Mouse (Mus musculus): Measurements from ENCODE around the gene Tti1. TPM values are rescaled to one million over a fixed set of nuclear protein-coding genes. Genes with fewer than 3 reads are reported as not detected.

The Tti1 gene
- polyA plus RNA-seq, 1 experiment from 2014 or later: 17.5 TPM

GRCm38 (mm10) chr2:158050116-158050515, 21.9 kb upstream of the Tti1 start:
- Histone ChIP-seq H3K4me3 (ENCODE audit: low read depth, low read length) (no peak overlapping the region), H3K4me1 (ENCODE audit: control insufficient read depth, insufficient read depth, low read length) (no peaks in the 10 kb centered on the region), H3K27me3 (replicated peaks; ENCODE audit: control insufficient read depth, insufficient read depth, low read length) (no peaks in the 10 kb centered on the region), H3K9me3 (replicated peaks; ENCODE audit: control insufficient read depth, low read length) (no peaks in the 10 kb centered on the region), H3K9ac (ENCODE audit: low read length) (no peak overlapping the region), H3K4me2 (ENCODE audit: low read length) (no peak overlapping the region), H3K36me3 (ENCODE audit: control insufficient read depth, insufficient read depth, low read length) (peaks cover 54% of the 10 kb centered on the region), H3K27ac (ENCODE audit: low read depth, low read length) (no peak overlapping the region)
- no peak for DNase-seq (ENCODE audit: low spot score)
- 95% methylated on average over 8 of the region's 8 CpGs for WGBS
- ATAC-seq: no peak

GRCm38 (mm10) chr2:158048718-158049117, 20.5 kb upstream of the Tti1 start:
- H3K36me3 ChIP-seq (ENCODE audit: control insufficient read depth, insufficient read depth, low read length): peaks cover 60% of the 10 kb centered on the region
- WGBS: 98% methylated on average over 1 of the region's 1 CpGs
- H3K9me3 ChIP-seq (replicated peaks; ENCODE audit: control insufficient read depth, low read length): no peaks in the 10 kb centered on the region
- no peak overlapping the region for H3K9ac ChIP-seq (ENCODE audit: low read length)
- no peak overlapping the region for H3K4me3 ChIP-seq (ENCODE audit: low read depth, low read length)
- no peaks in the 10 kb centered on the region for H3K4me1 ChIP-seq (ENCODE audit: control insufficient read depth, insufficient read depth, low read length)
- ATAC-seq: no peak
- no peak for DNase-seq (ENCODE audit: low spot score)
- no peak overlapping the region for H3K4me2 ChIP-seq (ENCODE audit: low read length)
- no peak overlapping the region for H3K27ac ChIP-seq (ENCODE audit: low read depth, low read length)
- H3K27me3 ChIP-seq (replicated peaks; ENCODE audit: control insufficient read depth, insufficient read depth, low read length): no peaks in the 10 kb centered on the region

- no peak for ATAC-seq
- peaks cover 68% of the 10 kb centered on the region for H3K36me3 ChIP-seq (ENCODE audit: control insufficient read depth, insufficient read depth, low read length)
These were observed 19.7 kb upstream of the Tti1 start for GRCm38 (mm10) chr2:158047903-158048302.

GRCm38 (mm10) chr2:158046186-158046585, 18.0 kb upstream of the Tti1 start:
- no peaks in the 10 kb centered on the region for H3K27me3 ChIP-seq (replicated peaks; ENCODE audit: control insufficient read depth, insufficient read depth, low read length)
- H3K36me3 ChIP-seq (ENCODE audit: control insufficient read depth, insufficient read depth, low read length): peaks cover 71% of the 10 kb centered on the region
- no peak overlapping the region for H3K4me2 ChIP-seq (ENCODE audit: low read length)
- no peak overlapping the region for H3K27ac ChIP-seq (ENCODE audit: low read depth, low read length)
- no peak overlapping the region for H3K4me3 ChIP-seq (ENCODE audit: low read depth, low read length)
- DNase-seq (ENCODE audit: low spot score): no peak
- WGBS: 88% methylated on average over 4 of the region's 4 CpGs
- no peak for ATAC-seq
- no peaks in the 10 kb centered on the region for H3K9me3 ChIP-seq (replicated peaks; ENCODE audit: control insufficient read depth, low read length)
- H3K4me1 ChIP-seq (ENCODE audit: control insufficient read depth, insufficient read depth, low read length): no peaks in the 10 kb centered on the region
- H3K9ac ChIP-seq (ENCODE audit: low read length): no peak overlapping the region

More at GRCm38 (mm10) chr2:158047903-158048302, 19.7 kb upstream of the Tti1 start:
- 70% methylated on average over 3 of the region's 3 CpGs for WGBS
- Histone ChIP-seq H3K4me2 (ENCODE audit: low read length) (no peak overlapping the region), H3K27ac (ENCODE audit: low read depth, low read length) (no peak overlapping the region), H3K4me3 (ENCODE audit: low read depth, low read length) (no peak overlapping the region), H3K27me3 (replicated peaks; ENCODE audit: control insufficient read depth, insufficient read depth, low read length) (no peaks in the 10 kb centered on the region), H3K9me3 (replicated peaks; ENCODE audit: control insufficient read depth, low read length) (no peaks in the 10 kb centered on the region), H3K9ac (ENCODE audit: low read length) (no peak overlapping the region), H3K4me1 (ENCODE audit: control insufficient read depth, insufficient read depth, low read length) (no peaks in the 10 kb centered on the region)
- DNase-seq (ENCODE audit: low spot score): peak; percentile 65

GRCm38 (mm10) chr2:158043504-158043903, 15.3 kb upstream of the Tti1 start:
- H3K27ac ChIP-seq (ENCODE audit: low read depth, low read length): no peak overlapping the region
- no peaks in the 10 kb centered on the region for H3K9me3 ChIP-seq (replicated peaks; ENCODE audit: control insufficient read depth, low read length)
- no peak overlapping the region for H3K4me3 ChIP-seq (ENCODE audit: low read depth, low read length)
- no peak overlapping the region for H3K9ac ChIP-seq (ENCODE audit: low read length)
- no peak for DNase-seq (ENCODE audit: low spot score)
- 89% methylated on average over 8 of the region's 8 CpGs for WGBS
- no peaks in the 10 kb centered on the region for H3K27me3 ChIP-seq (replicated peaks; ENCODE audit: control insufficient read depth, insufficient read depth, low read length)
- no peak for ATAC-seq
- no peaks in the 10 kb centered on the region for H3K4me1 ChIP-seq (ENCODE audit: control insufficient read depth, insufficient read depth, low read length)
- H3K4me2 ChIP-seq (ENCODE audit: low read length): no peak overlapping the region
- peaks cover 71% of the 10 kb centered on the region for H3K36me3 ChIP-seq (ENCODE audit: control insufficient read depth, insufficient read depth, low read length)

GRCm38 (mm10) chr2:158040396-158040795, 12.2 kb upstream of the Tti1 start:
- ATAC-seq: no peak
- H3K9me3 ChIP-seq (replicated peaks; ENCODE audit: control insufficient read depth, low read length): no peaks in the 10 kb centered on the region
- H3K4me1 ChIP-seq (ENCODE audit: control insufficient read depth, insufficient read depth, low read length): no peaks in the 10 kb centered on the region
- peaks cover 69% of the 10 kb centered on the region for H3K36me3 ChIP-seq (ENCODE audit: control insufficient read depth, insufficient read depth, low read length)
- 85% methylated on average over 2 of the region's 2 CpGs for WGBS
- H3K4me3 ChIP-seq (ENCODE audit: low read depth, low read length): no peak overlapping the region
- H3K9ac ChIP-seq (ENCODE audit: low read length): no peak overlapping the region
- DNase-seq (ENCODE audit: low spot score): no peak
- H3K27me3 ChIP-seq (replicated peaks; ENCODE audit: control insufficient read depth, insufficient read depth, low read length): no peaks in the 10 kb centered on the region
- H3K4me2 ChIP-seq (ENCODE audit: low read length): no peak overlapping the region
- H3K27ac ChIP-seq (ENCODE audit: low read depth, low read length): no peak overlapping the region

- Histone ChIP-seq H3K4me2 (ENCODE audit: low read length) (no peak overlapping the region), H3K9ac (ENCODE audit: low read length) (no peak overlapping the region), H3K4me3 (ENCODE audit: low read depth, low read length) (no peak overlapping the region), H3K4me1 (ENCODE audit: control insufficient read depth, insufficient read depth, low read length) (no peaks in the 10 kb centered on the region), H3K36me3 (ENCODE audit: control insufficient read depth, insufficient read depth, low read length) (peaks cover 61% of the 10 kb centered on the region), H3K27ac (ENCODE audit: low read depth, low read length) (no peak overlapping the region), H3K9me3 (replicated peaks; ENCODE audit: control insufficient read depth, low read length) (no peaks in the 10 kb centered on the region), H3K27me3 (replicated peaks; ENCODE audit: control insufficient read depth, insufficient read depth, low read length) (no peaks in the 10 kb centered on the region)
- ATAC-seq: no peak
- WGBS: 78% methylated on average over 1 of the region's 1 CpGs
- DNase-seq (ENCODE audit: low spot score): no peak
These were observed 11.4 kb upstream of the Tti1 start for GRCm38 (mm10) chr2:158039662-158040061.

- H3K27ac ChIP-seq (ENCODE audit: low read depth, low read length): no peak overlapping the region
- ATAC-seq (no peak), DNase-seq (ENCODE audit: low spot score) (no peak)
- H3K36me3 ChIP-seq (ENCODE audit: control insufficient read depth, insufficient read depth, low read length): peaks cover 43% of the 10 kb centered on the region
- no peaks in the 10 kb centered on the region for H3K4me1 ChIP-seq (ENCODE audit: control insufficient read depth, insufficient read depth, low read length)
- H3K9ac ChIP-seq (ENCODE audit: low read length): no peak overlapping the region
- no peaks in the 10 kb centered on the region for H3K27me3 ChIP-seq (replicated peaks; ENCODE audit: control insufficient read depth, insufficient read depth, low read length)
- WGBS: 100% methylated on average over 1 of the region's 1 CpGs
- H3K9me3 ChIP-seq (replicated peaks; ENCODE audit: control insufficient read depth, low read length): no peaks in the 10 kb centered on the region
- H3K4me3 ChIP-seq (ENCODE audit: low read depth, low read length): no peak overlapping the region
- no peak overlapping the region for H3K4me2 ChIP-seq (ENCODE audit: low read length)
These were observed 9.3 kb upstream of the Tti1 start for GRCm38 (mm10) chr2:158037571-158037970.

- Histone ChIP-seq H3K9ac (ENCODE audit: low read length) (no peak overlapping the region), H3K36me3 (ENCODE audit: control insufficient read depth, insufficient read depth, low read length) (peaks cover 39% of the 10 kb centered on the region), H3K4me1 (ENCODE audit: control insufficient read depth, insufficient read depth, low read length) (no peaks in the 10 kb centered on the region), H3K4me2 (ENCODE audit: low read length) (no peak overlapping the region), H3K27ac (ENCODE audit: low read depth, low read length) (no peak overlapping the region), H3K27me3 (replicated peaks; ENCODE audit: control insufficient read depth, insufficient read depth, low read length) (no peaks in the 10 kb centered on the region), H3K4me3 (ENCODE audit: low read depth, low read length) (no peak overlapping the region), H3K9me3 (replicated peaks; ENCODE audit: control insufficient read depth, low read length) (no peaks in the 10 kb centered on the region)
- 92% methylated on average over 7 of the region's 7 CpGs for WGBS
- DNase-seq (ENCODE audit: low spot score) (no peak), ATAC-seq (no peak)
These were observed 8.7 kb upstream of the Tti1 start for GRCm38 (mm10) chr2:158036953-158037352.
